Mouse (Mus musculus): Measurements from ENCODE around the gene Lgr6. TPM values are rescaled to one million over a fixed set of nuclear protein-coding genes. Genes with fewer than 3 reads are reported as not detected.
"Not testable (repeated sequence)": the region's sequence is repeated elsewhere in the genome, so short reads cannot be mapped to it uniquely, and the experiment has no call there.

The Lgr6 gene
- total RNA-seq, 2 experiments from 2014 or later: 20.5 to 28.4 TPM

- no peak for DNase-seq
Observed at GRCm38 (mm10) chr1:135128986-135129385, 23.9 kb upstream of the Lgr6 start.

GRCm38 (mm10) chr1:135128011-135128441, 22.9 kb upstream of the Lgr6 start:
- DNase-seq: no peak

GRCm38 (mm10) chr1:135126443-135127027, 21.5 kb upstream of the Lgr6 start:
- no peak for DNase-seq

- DNase-seq: no peak
Observed at GRCm38 (mm10) chr1:135125990-135126389, 20.9 kb upstream of the Lgr6 start.

GRCm38 (mm10) chr1:135124573-135125363, 19.7 kb upstream of the Lgr6 start:
- no peak for DNase-seq

- peak; percentile 58 for DNase-seq
Observed at GRCm38 (mm10) chr1:135112661-135113060, 7.6 kb upstream of the Lgr6 start.

- DNase-seq: not testable (repeated sequence)
Observed at GRCm38 (mm10) chr1:135111271-135111670, 6.2 kb upstream of the Lgr6 start.

GRCm38 (mm10) chr1:135110075-135110474, 5.0 kb upstream of the Lgr6 start:
- DNase-seq: peak; percentile 86

- DNase-seq: peak; percentile 53
Observed at GRCm38 (mm10) chr1:135108611-135109010, 3.5 kb upstream of the Lgr6 start.

GRCm38 (mm10) chr1:135105951-135106350, 875 bp upstream of the Lgr6 start:
- peak; percentile 86 for DNase-seq

GRCm38 (mm10) chr1:135100400-135100799, 4.7 kb downstream of the Lgr6 start:
- no peak for DNase-seq

GRCm38 (mm10) chr1:135098441-135098840, 6.6 kb downstream of the Lgr6 start:
- DNase-seq: peak; percentile 76

GRCm38 (mm10) chr1:135097441-135097840, 7.6 kb downstream of the Lgr6 start:
- no peak for DNase-seq

- DNase-seq: peak; percentile 42
Observed at GRCm38 (mm10) chr1:135096312-135096711, 8.8 kb downstream of the Lgr6 start.

GRCm38 (mm10) chr1:135095189-135095588, 9.9 kb downstream of the Lgr6 start:
- DNase-seq: peak; percentile 34

GRCm38 (mm10) chr1:135094723-135095122, 10.4 kb downstream of the Lgr6 start:
- no peak for DNase-seq

- DNase-seq: no peak
Observed at GRCm38 (mm10) chr1:135090914-135091313, 14.2 kb downstream of the Lgr6 start.

- DNase-seq: no peak
Observed at GRCm38 (mm10) chr1:135089626-135090025, 15.4 kb downstream of the Lgr6 start.

- DNase-seq: no peak
Observed at GRCm38 (mm10) chr1:135087414-135087813, 17.7 kb downstream of the Lgr6 start.

GRCm38 (mm10) chr1:135086015-135086414, 19.1 kb downstream of the Lgr6 start:
- no peak for DNase-seq

- DNase-seq: no peak
Observed at GRCm38 (mm10) chr1:135085296-135085871, 19.7 kb downstream of the Lgr6 start.

- DNase-seq: peak; percentile 28
Observed at GRCm38 (mm10) chr1:135083465-135083864, 21.6 kb downstream of the Lgr6 start.

- no peak for DNase-seq
Observed at GRCm38 (mm10) chr1:135082267-135082666, 22.8 kb downstream of the Lgr6 start.

All from adrenal gland, postnatal 10 days (tissue).